12 mouse cellular contexts compared by ENCODE assay signal in the genomic region with DNA sequence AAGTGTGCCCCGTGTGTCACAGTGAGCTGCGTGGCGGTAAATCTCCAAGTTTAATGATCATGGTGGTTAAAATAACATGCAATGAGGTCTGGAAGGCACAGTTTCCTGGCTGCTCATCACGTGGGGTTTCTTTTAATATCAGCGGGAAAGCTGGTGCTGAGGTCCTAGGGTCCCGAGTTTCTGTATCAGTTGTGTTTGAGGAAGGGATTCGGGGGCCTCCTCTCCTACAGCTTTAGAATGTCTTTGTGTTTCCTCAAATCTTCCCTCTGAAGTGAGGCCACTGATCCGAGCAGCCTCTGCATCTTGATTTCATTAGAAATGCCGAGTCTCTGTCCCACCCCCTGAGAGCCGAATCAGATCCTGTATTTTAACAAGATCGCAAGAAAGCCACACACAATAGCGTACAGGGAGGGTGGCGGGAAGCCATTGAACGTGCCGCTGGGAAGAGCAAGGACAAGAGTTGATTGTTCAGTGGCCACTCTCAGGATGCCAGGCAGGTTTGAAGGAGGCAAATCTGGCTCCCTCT.
DNase-seq lines count a peak whose midpoint lies in the region; ATAC-seq and TF ChIP-seq lines count a peak whose summit lies in the region.
"Had no signal": no experiment of that assay in that cellular context is flagged by ENCODE, and none has a peak within 500 bp of the region (broad histone marks: within the 10 kb centered on the region; RNA-seq: fewer than 3 reads in every experiment).

No protein-coding gene starts in this region.

- ATAC-seq in forebrain, embryonic 11.5 days (replicated peaks; ENCODE audit: low FRiP score), result peak; percentile 79
- ATAC-seq in hindbrain, embryonic 16.5 days, result peak; percentile 60; the same call in 1 of the 2 replicates
- ATAC-seq: CD4-positive, CD25-positive, alpha-beta regulatory T cell, adult 4 months had no signal

- H3K36me3 ChIP-seq in forebrain, embryonic 11.5 days (ENCODE audit: control insufficient read depth, insufficient read depth, low read length), result no peaks in the 10 kb centered on the region
- no peaks in the 10 kb centered on the region for H3K36me3 ChIP-seq in hindbrain, embryonic 16.5 days (ENCODE audit: control insufficient read depth, insufficient read depth, low read length)

- H3K27me3 ChIP-seq in forebrain, embryonic 11.5 days (ENCODE audit: control insufficient read depth, insufficient read depth, low read length), result no peaks in the 10 kb centered on the region
- no peaks in the 10 kb centered on the region for H3K27me3 ChIP-seq in hindbrain, embryonic 16.5 days (replicated peaks; ENCODE audit: control insufficient read depth, insufficient read depth, low read length)

- no peak for TF ChIP-seq CTCF in layer of hippocampus, adult 2 months (conservative IDR thresholded peaks at IDR 0.05)

- no peak overlapping the region for H3K4me3 ChIP-seq in forebrain, embryonic 11.5 days (ENCODE audit: low read depth, low read length)
- no peak overlapping the region for H3K4me3 ChIP-seq in hindbrain, embryonic 16.5 days (ENCODE audit: low read length)
- no peak overlapping the region for H3K4me3 ChIP-seq in layer of hippocampus, adult 2 months
- H3K4me3 ChIP-seq: heart, adult 2 months had no signal

- H3K4me2 ChIP-seq in forebrain, embryonic 11.5 days (ENCODE audit: low read depth, low read length, severe bottlenecking), result peak overlapping the region; percentile 21; the same call in 1 of the 2 replicates
- H3K4me2 ChIP-seq in hindbrain, embryonic 16.5 days (ENCODE audit: low read length), result peak overlapping the region; percentile 8
- H3K4me2 ChIP-seq: lung, embryonic 14.5 days had no signal

- WGBS in forebrain, embryonic 11.5 days, result 28% methylated on average over 15 of the region's 15 CpGs
- 20% methylated on average over 15 of the region's 15 CpGs for WGBS in hindbrain, embryonic 16.5 days

- no peaks in the 10 kb centered on the region for H3K9me3 ChIP-seq in forebrain, embryonic 11.5 days (ENCODE audit: control insufficient read depth, low read length)
- H3K9me3 ChIP-seq in hindbrain, embryonic 16.5 days (ENCODE audit: control insufficient read depth, low read length), result no peaks in the 10 kb centered on the region

- no peak overlapping the region for H3K9ac ChIP-seq in forebrain, embryonic 11.5 days (ENCODE audit: low read length)
- H3K9ac ChIP-seq in hindbrain, embryonic 16.5 days (ENCODE audit: low read depth, low read length), result no peak overlapping the region
- H3K9ac ChIP-seq: lung, embryonic 14.5 days had no signal

- H3K4me1 ChIP-seq in forebrain, embryonic 11.5 days (replicated peaks; ENCODE audit: control insufficient read depth, insufficient read depth, low read length), result peaks cover 4% of the 10 kb centered on the region; the same call in 1 of the 2 replicates
- peaks cover 7% of the 10 kb centered on the region for H3K4me1 ChIP-seq in hindbrain, embryonic 16.5 days (ENCODE audit: control insufficient read depth, insufficient read depth, low read depth, low read length)

- H3K27ac ChIP-seq in forebrain, embryonic 11.5 days (ENCODE audit: low read depth, low read length), result peak overlapping the region; percentile 18; the same call in 1 of the 2 replicates
- H3K27ac ChIP-seq in hindbrain, embryonic 16.5 days (ENCODE audit: low read depth, low read length), result no peak overlapping the region
- H3K27ac ChIP-seq in layer of hippocampus, adult 2 months, result no peak overlapping the region
- H3K27ac ChIP-seq: heart, adult 2 months had no signal

- DNase-seq in embryo, embryonic 10.5 days (ENCODE audit: low spot score), result peak; percentile 62
- peak; percentile 59 for DNase-seq in forebrain, embryonic 11.5 days (ENCODE audit: low spot score)
- DNase-seq in neural tube, embryonic 10.5 days (ENCODE audit: extremely low spot score, low spot score), result peak; percentile 31
- no peak for DNase-seq in layer of hippocampus, adult 2 months (ENCODE audit: low spot score in 2 of 2)
- no peak for DNase-seq in adrenal gland, postnatal 25 days
- no peak for DNase-seq in gastrocnemius, postnatal 10 days
- DNase-seq in spleen, adult 12 weeks (ENCODE audit: low spot score), result no peak
- DNase-seq: heart, adult 2 months; lung, embryonic 14.5 days; right cerebral cortex, postnatal 14 days had no signal

Comparison
In these comparisons a context has a peak if more than half of its experiments do, and no peak if none do; other contexts are left out.
1. DNase-seq: peak in embryo, embryonic 10.5 days (single experiment), forebrain, embryonic 11.5 days (single experiment) and neural tube, embryonic 10.5 days (single experiment); none in layer of hippocampus, adult 2 months (0 of 2), adrenal gland, postnatal 25 days (single experiment), gastrocnemius, postnatal 10 days (single experiment) and spleen, adult 12 weeks (single experiment).